Mouse (Mus musculus) hindbrain, postnatal 0 days (tissue): ENCODE data around the gene Trim75. TPM values are rescaled to one million over a fixed set of nuclear protein-coding genes. Genes with fewer than 3 reads are reported as not detected.
A peak's percentile ranks its signal among the peaks of the same experiment; 100 is the strongest.
"Not testable (repeated sequence)": the region's sequence is repeated elsewhere in the genome, so short reads cannot be mapped to it uniquely, and the experiment has no call there.

Source experiments
- ATAC-seq: fragments of 200-750 bp; cut with Nextera tagmentation; 2 replicates; pipeline ENCODE4 v1.8.0; 2017; ENCODE audit warnings: mild to moderate bottlenecking, moderate TSS enrichment, moderate library complexity
- DNase-seq: peaks from one replicate; pipeline ENCODE4 v3.0.0-alpha.2; 2015; ENCODE audit warnings: low spot score
- H3K27ac ChIP-seq: fragments of 300-500 bp; sonication (generic); 2 replicates; pipeline ENCODE4 v1.5.1; 2014; ENCODE audit warnings: mild to moderate bottlenecking
- H3K27me3 ChIP-seq: fragments of 300-500 bp; sonication (generic); 2 replicates; pipeline ENCODE4 v1.6.1; 2014; ENCODE audit warnings: low read length, mixed read lengths; ENCODE audit not compliant: insufficient read depth
- H3K36me3 ChIP-seq: fragments of 300-500 bp; sonication (generic); 2 replicates; pipeline ENCODE4 v1.6.1; 2014; ENCODE audit warnings: low read length, mixed read lengths; ENCODE audit not compliant: insufficient read depth
- H3K4me1 ChIP-seq: fragments of 300-500 bp; sonication (generic); 2 replicates; pipeline ENCODE4 v1.6.1; 2014; ENCODE audit warnings: antibody characterized with exemption, low read length, mixed read lengths; ENCODE audit not compliant: insufficient read depth
- H3K4me2 ChIP-seq: fragments of 300-500 bp; sonication (generic); 2 replicates; pipeline ENCODE4 v1.6.1; 2014; ENCODE audit warnings: low read depth, mild to moderate bottlenecking, low read length, moderate library complexity, mixed read lengths
- H3K4me3 ChIP-seq: fragments of 300-500 bp; sonication (generic); 2 replicates; pipeline ENCODE4 v1.5.1; 2014; ENCODE audit warnings: low read length
- H3K9ac ChIP-seq: fragments of 300-500 bp; sonication (generic); replicated peaks from 2 replicates; pipeline ENCODE4 v1.6.1; 2014; ENCODE audit warnings: mild to moderate bottlenecking, low read length, moderate library complexity, mixed read lengths
- H3K9me3 ChIP-seq: fragments of 300-500 bp; sonication (generic); 2 replicates; pipeline ENCODE4 v1.6.1; 2016; ENCODE audit warnings: low read length, mixed read lengths
- CTCF ChIP-seq: IDR thresholded peaks from 2 replicates; pipeline ENCODE4 v1.5.1; 2016; ENCODE audit warnings: antibody characterized with exemption, control low read depth, low read depth
- WGBS: fragments of 180-500 bp; shearing (Covaris S2); extraction: QIAGEN DNeasy Blood & Tissue Kit; methylation state at CpG from one replicate; pipeline ENCODE4 v1.1.7; 2014; 5-methylcytosine and 5-hydroxymethylcytosine counted together
- polyA plus RNA-seq: library from polyadenylated mRNA; unstranded; fragments of >200 nt; fragmentation: Nextera tagmentation; extraction: Ambion mirVana; gene quantifications from 2 replicates; pipeline ENCODE4 v1.2.1, GENCODE M21; 2015
- total RNA-seq: library from RNA; depleted of rRNA; stranded (reverse); fragments of >200 nt; gene quantifications from 2 replicates; pipeline ENCODE4 v1.2.3, GENCODE M21; 2014

Trim75 gene
- total and polyA plus RNA-seq, 2 experiments from 2014 or later, result not detected

DNA sequence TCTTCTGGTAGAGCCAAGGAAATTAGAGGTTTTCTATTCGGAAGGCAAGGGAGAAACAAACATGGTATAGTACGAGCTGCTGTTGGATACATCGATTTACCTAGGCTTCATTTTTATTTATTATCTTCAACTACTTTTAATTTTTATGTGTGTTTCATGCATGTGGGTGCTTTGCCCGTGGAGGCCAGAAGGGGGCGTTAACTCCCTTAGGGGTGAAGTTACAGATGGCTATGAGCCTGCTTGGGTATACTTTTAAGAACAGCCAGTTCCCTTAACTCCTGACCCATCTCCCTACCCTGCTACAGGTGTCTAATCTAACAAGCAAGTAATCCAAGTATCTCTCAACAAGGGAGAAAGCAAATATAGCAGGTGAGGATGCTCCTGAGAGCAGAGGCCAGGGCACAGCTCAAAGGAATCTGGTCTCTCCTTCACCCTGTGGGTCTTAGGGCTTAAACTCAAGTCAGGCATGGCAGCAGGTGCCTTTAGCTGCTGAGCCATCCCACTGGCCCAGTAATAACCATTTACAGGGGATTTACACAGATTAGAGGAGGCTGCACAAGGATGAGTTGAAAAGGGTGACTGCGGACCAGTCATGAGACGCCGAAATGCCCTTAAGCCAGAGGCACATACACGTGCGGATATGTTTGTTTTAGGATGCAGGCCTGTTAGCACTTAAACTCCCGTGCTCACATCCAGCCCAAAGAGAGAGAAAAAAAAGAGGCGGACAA is 41.5 kb upstream of the Trim75 start:
- WGBS, result 88% methylated on average over 12 of the region's 12 CpGs
- H3K27me3 ChIP-seq, result no peaks in the 10 kb centered on the region
- no peaks in the 10 kb centered on the region for H3K9me3 ChIP-seq
- DNase-seq, result no peak
- H3K27ac ChIP-seq, result no peak overlapping the region
- no peak overlapping the region for H3K9ac ChIP-seq
- no peak for TF ChIP-seq CTCF
- no peak for ATAC-seq
- H3K4me2 ChIP-seq, result no peak overlapping the region
- H3K36me3 ChIP-seq, result no peaks in the 10 kb centered on the region
- no peak overlapping the region for H3K4me3 ChIP-seq
- H3K4me1 ChIP-seq, result no peaks in the 10 kb centered on the region

DNA sequence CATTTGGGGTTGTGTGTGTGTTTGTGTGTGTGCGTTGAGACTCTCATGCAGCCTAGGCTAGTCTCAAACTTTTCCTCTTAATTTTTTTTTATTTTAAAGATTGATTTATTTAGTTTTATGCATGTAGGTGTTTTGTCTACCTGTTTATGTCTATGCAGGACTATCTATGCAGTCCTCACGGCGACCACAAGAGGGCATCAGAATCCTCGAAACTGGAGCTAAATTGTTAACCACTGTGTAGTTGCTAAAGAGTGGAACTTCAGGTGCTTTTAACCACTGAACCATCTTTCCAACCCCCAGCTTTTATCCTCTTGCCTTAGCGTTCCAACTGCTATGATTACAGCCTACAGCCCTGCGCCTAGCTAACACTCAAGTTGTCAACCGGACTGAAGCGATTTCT is 34.9 kb upstream of the Trim75 start:
- Histone ChIP-seq H3K4me1 (no peaks in the 10 kb centered on the region), H3K27ac (no peak overlapping the region), H3K36me3 (no peaks in the 10 kb centered on the region), H3K27me3 (no peaks in the 10 kb centered on the region), H3K9ac (no peak overlapping the region), H3K9me3 (no peaks in the 10 kb centered on the region), H3K4me3 (no peak overlapping the region), H3K4me2 (no peak overlapping the region)
- peak; percentile 82 for TF ChIP-seq CTCF
- ATAC-seq (no peak), DNase-seq (peak; percentile 58)
- WGBS, result 50% methylated on average over 8 of the region's 8 CpGs

DNA sequence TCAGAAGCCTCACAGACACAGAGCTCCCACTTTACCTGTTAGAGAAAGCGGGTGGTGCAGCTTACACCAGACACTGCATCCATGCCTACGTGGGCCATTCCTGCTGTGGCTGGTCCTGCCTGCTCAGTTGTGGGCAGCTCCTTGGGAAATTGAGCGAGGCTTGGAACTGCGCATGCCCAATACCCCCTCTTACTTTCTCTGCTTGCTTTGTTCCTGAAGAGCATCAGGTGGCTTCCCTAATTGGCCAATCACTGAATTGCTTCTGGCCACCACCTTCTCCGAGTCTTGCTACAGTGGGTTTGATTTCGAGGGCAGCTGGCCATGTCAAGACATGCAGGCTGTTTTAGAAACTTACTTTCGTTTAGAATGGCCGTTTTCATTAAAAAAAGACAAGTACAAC is 30.8 kb upstream of the Trim75 start, which contains the start of the genes Trim61 and Trim60:
Trim61 (minus strand) TSS at position 101 of the 400 bp plus-strand sequence.
Trim60 (minus strand) TSS at position 162 of the 400 bp plus-strand sequence.
- no peak for ATAC-seq
- Histone ChIP-seq H3K36me3 (no peaks in the 10 kb centered on the region), H3K4me3 (no peak within 1 kb of the TSS), H3K9ac (no peak within 1 kb of the TSS), H3K4me2 (no peak within 1 kb of the TSS), H3K27ac (no peak within 1 kb of the TSS), H3K4me1 (no peaks in the 10 kb centered on the region), H3K27me3 (no peaks in the 10 kb centered on the region), H3K9me3 (no peaks in the 10 kb centered on the region)
- no peak for DNase-seq
- no peak for TF ChIP-seq CTCF
- 87% methylated on average over 8 of the region's 8 CpGs for WGBS

DNA sequence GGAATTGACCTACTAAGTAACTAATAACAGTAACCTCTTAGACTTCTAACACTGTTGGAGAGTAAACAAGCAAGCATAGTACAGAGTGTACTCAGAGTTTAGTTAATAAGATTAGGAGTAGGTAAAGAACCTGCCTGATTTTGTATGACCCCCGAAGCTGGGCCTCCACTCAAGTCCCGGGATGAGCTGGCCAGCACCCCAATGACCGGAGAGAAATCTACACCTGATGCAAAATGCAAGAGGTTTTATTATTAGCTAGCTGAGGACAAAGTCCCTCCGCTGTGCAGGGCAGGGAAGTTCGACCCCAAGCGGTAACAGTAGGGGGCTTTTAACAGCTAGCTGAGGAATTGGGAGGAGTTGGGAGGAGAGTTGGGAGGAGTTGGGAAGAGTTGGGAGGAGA is 20.0 kb upstream of the Trim75 start:
- not testable (repeated sequence) for ATAC-seq, H3K4me3 ChIP-seq, H3K36me3 ChIP-seq, H3K27me3 ChIP-seq, H3K4me2 ChIP-seq, DNase-seq, H3K27ac ChIP-seq, H3K9me3 ChIP-seq, H3K4me1 ChIP-seq, H3K9ac ChIP-seq
- 82% methylated on average over 6 of the region's 6 CpGs for WGBS

DNA sequence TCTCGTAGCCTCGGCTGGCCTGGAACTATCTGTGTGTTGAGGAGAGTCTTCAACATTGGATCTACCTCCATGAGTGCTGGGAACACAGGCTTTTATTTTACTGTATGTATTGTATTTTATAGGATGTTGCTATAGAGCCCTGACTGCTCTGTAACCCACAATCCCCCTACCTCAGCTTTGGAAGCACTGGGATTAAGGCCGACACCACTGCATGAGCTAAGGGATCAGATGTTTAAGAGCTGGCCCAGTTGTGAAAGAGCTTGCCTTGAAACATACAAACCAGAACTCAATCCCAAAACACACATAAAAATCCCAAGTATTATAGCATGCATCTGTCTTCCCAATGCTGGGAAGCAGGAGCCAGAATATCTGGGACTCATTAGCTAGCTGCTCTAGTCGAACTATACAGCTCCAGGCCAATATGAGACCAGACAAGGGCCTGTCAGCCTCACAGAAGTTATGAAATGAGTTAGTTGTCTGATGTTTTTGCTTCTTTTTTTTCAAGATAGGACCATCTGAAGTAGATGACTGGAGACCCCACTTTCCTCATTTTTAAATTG is 11.3 kb upstream of the Trim75 start:
- no peak for ATAC-seq
- no peak overlapping the region for H3K27ac ChIP-seq
- H3K4me2 ChIP-seq, result no peak overlapping the region
- H3K9ac ChIP-seq, result no peak overlapping the region
- H3K4me1 ChIP-seq, result no peaks in the 10 kb centered on the region
- no peak for DNase-seq
- WGBS, result 86% methylated on average over 4 of the region's 4 CpGs
- H3K27me3 ChIP-seq, result no peaks in the 10 kb centered on the region
- TF ChIP-seq CTCF, result no peak
- no peaks in the 10 kb centered on the region for H3K36me3 ChIP-seq
- H3K9me3 ChIP-seq, result no peaks in the 10 kb centered on the region
- no peak overlapping the region for H3K4me3 ChIP-seq

DNA sequence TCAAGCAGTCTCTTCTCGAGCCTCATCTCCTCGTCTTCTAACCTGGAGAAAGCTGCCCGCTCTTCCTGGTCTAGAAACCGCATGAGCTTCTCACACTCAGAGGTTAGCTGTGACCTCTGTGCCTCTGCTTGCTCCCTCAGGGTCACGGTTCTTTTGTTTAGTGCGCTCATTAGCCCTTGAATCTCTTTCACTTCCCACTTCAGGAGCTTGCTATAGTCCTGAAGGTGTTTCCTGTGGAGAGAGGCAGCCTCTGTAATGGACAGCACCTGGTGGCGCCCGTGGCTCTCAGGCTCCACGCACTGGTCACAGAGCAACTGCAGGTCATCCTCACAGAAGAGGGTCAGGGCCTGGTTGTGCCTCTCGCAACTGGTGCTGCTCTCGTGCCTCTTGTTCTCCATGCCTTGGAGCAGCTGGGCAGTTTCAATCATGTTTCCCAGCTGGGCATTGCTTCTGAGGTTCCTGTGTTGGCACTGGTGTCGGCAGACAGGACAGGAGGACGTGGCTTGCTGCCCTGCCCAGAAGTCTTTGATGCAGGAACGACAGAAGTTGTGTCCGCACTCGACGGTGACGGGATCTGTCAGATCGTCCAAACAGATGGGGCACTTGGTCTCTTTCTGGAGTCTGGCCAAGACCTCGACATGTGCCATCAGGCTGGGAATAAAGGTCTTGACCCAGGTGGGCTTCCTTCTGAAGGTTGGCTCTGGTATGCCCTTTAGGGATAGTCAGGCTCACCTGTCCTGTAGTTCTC is 4.3 kb downstream of the Trim75 start:
- peak; percentile 62 for ATAC-seq
- Histone ChIP-seq H3K9ac (no peak overlapping the region), H3K4me3 (no peak overlapping the region), H3K4me2 (no peak overlapping the region), H3K27me3 (no peaks in the 10 kb centered on the region), H3K9me3 (no peaks in the 10 kb centered on the region), H3K27ac (no peak overlapping the region), H3K4me1 (no peaks in the 10 kb centered on the region), H3K36me3 (no peaks in the 10 kb centered on the region)
- peak; percentile 20 for DNase-seq
- 59% methylated on average over 20 of the region's 20 CpGs for WGBS
- TF ChIP-seq CTCF, result no peak
